Mouse (Mus musculus) left cerebral cortex, postnatal 25 days (tissue): ENCODE data around the gene Klk6. TPM values are rescaled to one million over a fixed set of nuclear protein-coding genes. Genes with fewer than 3 reads are reported as not detected.

Experiments used
- DNase-seq, 2 experiments: peaks; one replicate each; pipeline ENCODE4 v3.0.0; 2022; ENCODE audit warnings: low spot score in 2 of 2, mixed read lengths in 1 of 2
- intact Hi-C: fragments of 180-260 bp; cut with DNase I; formaldehyde crosslinking; loops from one replicate; pipeline ENCODE4 v1.15.1; 2025
- total RNA-seq, 2 experiments: library from RNA; stranded (reverse); gene quantifications; 2 replicates each; pipeline ENCODE4 v1.2.3; 2021

The Klk6 gene
- total RNA-seq, 2 experiments from 2014 or later = 1.0 to 1.4 TPM

- no peak for DNase-seq
These were observed 9.1 kb upstream of the Klk6 start for GRCm38 (mm10) chr7:43815211-43815610.

GRCm38 (mm10) chr7:43816746-43817145, 7.6 kb upstream of the Klk6 start:
- intact Hi-C loops = no loop called here
- DNase-seq = no peak

More at GRCm38 (mm10) chr7:43815211-43815610, 9.1 kb upstream of the Klk6 start:
- intact Hi-C loops = no loop called here

- no peak for DNase-seq
- intact Hi-C loops = no loop called here
These were observed 2.7 kb upstream of the Klk6 start for GRCm38 (mm10) chr7:43821581-43821980.

- DNase-seq = no peak
- intact Hi-C loops = no loop called here
These were observed 1.8 kb downstream of the Klk6 start for GRCm38 (mm10) chr7:43826056-43826455.

- intact Hi-C loops = no loop called here
- DNase-seq = no peak
These were observed 3.4 kb downstream of the Klk6 start for GRCm38 (mm10) chr7:43827706-43828105.

GRCm38 (mm10) chr7:43829006-43829405, 4.7 kb downstream of the Klk6 start:
- intact Hi-C loops = no loop called here
- no peak for DNase-seq

GRCm38 (mm10) chr7:43841701-43842100, 17.4 kb downstream of the Klk6 start, which contains the start of gene Klk5:
Klk5 (plus strand) TSS chr7:43841971.
- intact Hi-C loops = no loop called here
- DNase-seq = no peak

- intact Hi-C loops = no loop called here
- DNase-seq = no peak
These were observed 19.5 kb downstream of the Klk6 start for GRCm38 (mm10) chr7:43843801-43844200.

- DNase-seq = no peak
- intact Hi-C loops = no loop called here
These were observed 27.3 kb downstream of the Klk6 start for GRCm38 (mm10) chr7:43851616-43852015.

GRCm38 (mm10) chr7:43854642-43855380, 30.5 kb downstream of the Klk6 start:
- no peak for DNase-seq
- intact Hi-C loops = no loop called here

GRCm38 (mm10) chr7:43855709-43856108, 31.4 kb downstream of the Klk6 start:
- no peak for DNase-seq
- intact Hi-C loops = no loop called here

GRCm38 (mm10) chr7:43856307-43856706, 32.0 kb downstream of the Klk6 start:
- intact Hi-C loops = no loop called here
- DNase-seq = no peak

- intact Hi-C loops = no loop called here
- DNase-seq = no peak
These were observed 33.2 kb downstream of the Klk6 start for GRCm38 (mm10) chr7:43857501-43857900.

GRCm38 (mm10) chr7:43860411-43860810, 36.1 kb downstream of the Klk6 start:
- intact Hi-C loops = no loop called here
- DNase-seq = no peak

- DNase-seq = peak; percentile 75 to 76
- intact Hi-C loops = no loop called here
These were observed 48.9 kb downstream of the Klk6 start for GRCm38 (mm10) chr7:43873237-43873636.

GRCm38 (mm10) chr7:43873674-43874073, 49.4 kb downstream of the Klk6 start:
- no peak for DNase-seq
- intact Hi-C loops = no loop called here

- intact Hi-C loops = no loop called here
- no peak for DNase-seq
These were observed 50.6 kb downstream of the Klk6 start for GRCm38 (mm10) chr7:43874868-43875375.

GRCm38 (mm10) chr7:43876444-43876843, 52.1 kb downstream of the Klk6 start:
- intact Hi-C loops = no loop called here

GRCm38 (mm10) chr7:43878281-43878680, 54.0 kb downstream of the Klk6 start:
- intact Hi-C loops = no loop called here

More at GRCm38 (mm10) chr7:43876444-43876843, 52.1 kb downstream of the Klk6 start:
- no peak for DNase-seq

GRCm38 (mm10) chr7:43880912-43881311, 56.6 kb downstream of the Klk6 start, which contains the start of gene Klk4:
Klk4 (plus strand) TSS chr7:43881160.
- intact Hi-C loops = no loop called here
- no peak for DNase-seq

More at GRCm38 (mm10) chr7:43878281-43878680, 54.0 kb downstream of the Klk6 start:
- no peak for DNase-seq
